Mouse (Mus musculus): ENCODE data around the gene Sec14l1. TPM values are rescaled to one million over a fixed set of nuclear protein-coding genes. Genes with fewer than 3 reads are reported as not detected.
A peak's percentile ranks its signal among the peaks of the same experiment; 100 is the strongest.

The Sec14l1 gene
- polyA plus RNA-seq, 1 experiment from 2014 or later, result 9.2 TPM

DNA sequence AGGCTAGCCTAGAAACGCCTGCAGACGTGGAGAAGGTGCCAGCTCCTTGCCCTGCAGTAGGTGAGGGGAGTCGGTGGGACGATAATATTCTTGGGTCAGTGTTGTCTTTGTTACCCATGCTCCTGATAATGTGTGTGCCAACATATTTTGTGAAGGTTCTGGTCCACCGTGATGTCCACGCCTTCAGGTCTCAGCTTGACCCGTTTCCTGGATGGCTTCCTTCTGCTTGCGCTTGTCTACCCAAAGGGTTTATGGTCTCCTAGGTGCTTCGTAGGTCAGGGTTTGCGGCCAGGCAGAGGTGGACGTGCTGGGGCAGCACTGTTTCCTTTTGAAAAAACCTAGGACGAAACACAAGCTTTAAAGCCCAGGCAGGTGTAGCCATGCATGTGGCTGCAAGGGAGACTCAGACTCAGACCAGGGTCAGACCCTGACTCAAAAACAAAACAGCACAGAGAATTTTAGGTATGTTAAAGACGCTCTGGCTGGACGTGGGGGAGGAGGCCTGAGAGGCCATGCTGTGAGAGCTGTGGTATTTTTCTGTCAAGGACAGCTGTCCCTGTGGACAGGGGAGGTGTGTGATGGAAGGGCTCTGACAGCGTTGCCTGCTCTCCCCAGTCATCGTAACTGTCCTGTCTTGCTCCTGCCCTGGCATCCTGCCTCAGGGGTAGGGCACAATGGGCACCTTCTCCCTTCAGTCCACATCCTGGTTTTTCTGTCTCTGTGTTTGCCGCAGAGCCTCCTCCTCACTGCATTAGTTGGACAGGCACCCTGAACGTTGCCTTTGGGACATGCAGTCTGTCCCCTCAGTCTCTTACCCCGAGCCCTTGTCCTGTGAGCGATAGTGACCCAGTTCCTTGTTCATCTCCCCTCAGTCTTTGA is 5.6 kb downstream of the Sec14l1 start:
- H3K4me2 ChIP-seq (ENCODE audit: low read depth, low read length), result no peak overlapping the region
- H3K9ac ChIP-seq (replicated peaks), result no peak overlapping the region
- ATAC-seq, result no peak

DNA sequence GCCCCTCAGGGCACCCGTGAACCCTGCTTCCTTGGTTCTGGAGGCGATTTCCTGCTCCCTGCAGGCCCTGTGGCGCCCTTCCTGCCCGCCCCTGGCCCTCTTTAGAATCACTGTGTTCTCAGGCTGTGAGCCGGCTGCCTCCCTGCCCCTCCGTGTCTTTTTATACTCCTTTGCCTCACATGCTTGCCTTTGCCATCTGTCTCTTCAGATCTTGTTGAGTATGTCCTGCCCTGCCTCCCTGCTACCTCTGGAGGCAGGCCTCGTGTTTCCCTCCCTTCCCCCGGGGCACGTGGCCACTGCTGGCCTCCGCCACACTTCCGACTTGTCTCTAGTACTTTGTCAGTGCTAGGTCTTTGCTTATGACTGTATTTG is 6.2 kb downstream of the Sec14l1 start:
- DNase-seq (no peak), ATAC-seq (no peak)
- H3K27ac ChIP-seq (ENCODE audit: low read depth), result 0 out of 2 replicates have a peak overlapping the region, but pooled peaks have one; percentile 22
- H3K4me1 ChIP-seq (ENCODE audit: insufficient read depth), result peaks cover 25% of the 10 kb centered on the region
- no peak for TF ChIP-seq EP300 (IDR thresholded peaks at IDR 0.05; ENCODE audit: low read depth)
- TF ChIP-seq CTCF (IDR thresholded peaks at IDR 0.05; ENCODE audit: low read depth), result no peak
- H3K9ac ChIP-seq (replicated peaks), result no peak overlapping the region
- no peak overlapping the region for H3K4me2 ChIP-seq (ENCODE audit: low read depth, low read length)
- peaks cover 12% of the 10 kb centered on the region; the same call in 1 of the 2 replicates for H3K36me3 ChIP-seq (replicated peaks; ENCODE audit: insufficient read depth, low read length)
- no peaks in the 10 kb centered on the region for H3K9me3 ChIP-seq (ENCODE audit: low read length)
- H3K4me3 ChIP-seq (ENCODE audit: low read depth, low read length), result no peak overlapping the region
- no peaks in the 10 kb centered on the region for H3K27me3 ChIP-seq (ENCODE audit: insufficient read depth, low read length)
- WGBS (ENCODE audit: insufficient replicate concordance), result 59% methylated on average over 11 of the region's 11 CpGs

More for the DNA sequence above, 5.6 kb downstream of the Sec14l1 start:
- WGBS (ENCODE audit: insufficient replicate concordance), result 72% methylated on average over 20 of the region's 20 CpGs
- no peak for DNase-seq
- 0 out of 2 replicates have a peak overlapping the region, but pooled peaks have one; percentile 22 for H3K27ac ChIP-seq (ENCODE audit: low read depth)
- no peaks in the 10 kb centered on the region for H3K9me3 ChIP-seq (ENCODE audit: low read length)
- TF ChIP-seq EP300 (IDR thresholded peaks at IDR 0.05; ENCODE audit: low read depth) (no peak), CTCF (IDR thresholded peaks at IDR 0.05; ENCODE audit: low read depth) (no peak)
- peaks cover 25% of the 10 kb centered on the region for H3K4me1 ChIP-seq (ENCODE audit: insufficient read depth)
- H3K36me3 ChIP-seq (replicated peaks; ENCODE audit: insufficient read depth, low read length), result peaks cover 12% of the 10 kb centered on the region; the same call in 1 of the 2 replicates
- H3K27me3 ChIP-seq (ENCODE audit: insufficient read depth, low read length), result no peaks in the 10 kb centered on the region
- no peak overlapping the region for H3K4me3 ChIP-seq (ENCODE audit: low read depth, low read length)

DNA sequence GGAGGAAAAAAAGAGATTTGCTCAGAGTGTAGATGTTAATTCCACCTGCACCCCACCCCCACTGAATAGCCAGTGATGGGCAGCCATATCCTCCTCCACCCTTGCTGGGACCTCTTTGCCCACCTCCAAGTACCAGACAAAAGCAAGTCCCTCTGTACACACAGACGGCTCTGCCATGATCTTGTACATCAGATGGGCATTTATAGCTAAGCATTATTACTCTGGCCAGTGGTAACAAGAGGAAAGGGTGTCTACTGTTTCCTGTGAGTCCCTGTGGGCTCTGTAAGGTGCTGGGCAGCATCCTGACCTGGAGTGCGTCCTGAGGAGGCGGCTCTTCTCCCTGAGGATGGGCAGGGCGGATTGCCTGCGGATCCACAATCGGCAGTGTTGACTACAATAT is 7.0 kb downstream of the Sec14l1 start:
- ATAC-seq, result no peak
- H3K36me3 ChIP-seq (replicated peaks; ENCODE audit: insufficient read depth, low read length), result peaks cover 12% of the 10 kb centered on the region; the same call in 1 of the 2 replicates

DNA sequence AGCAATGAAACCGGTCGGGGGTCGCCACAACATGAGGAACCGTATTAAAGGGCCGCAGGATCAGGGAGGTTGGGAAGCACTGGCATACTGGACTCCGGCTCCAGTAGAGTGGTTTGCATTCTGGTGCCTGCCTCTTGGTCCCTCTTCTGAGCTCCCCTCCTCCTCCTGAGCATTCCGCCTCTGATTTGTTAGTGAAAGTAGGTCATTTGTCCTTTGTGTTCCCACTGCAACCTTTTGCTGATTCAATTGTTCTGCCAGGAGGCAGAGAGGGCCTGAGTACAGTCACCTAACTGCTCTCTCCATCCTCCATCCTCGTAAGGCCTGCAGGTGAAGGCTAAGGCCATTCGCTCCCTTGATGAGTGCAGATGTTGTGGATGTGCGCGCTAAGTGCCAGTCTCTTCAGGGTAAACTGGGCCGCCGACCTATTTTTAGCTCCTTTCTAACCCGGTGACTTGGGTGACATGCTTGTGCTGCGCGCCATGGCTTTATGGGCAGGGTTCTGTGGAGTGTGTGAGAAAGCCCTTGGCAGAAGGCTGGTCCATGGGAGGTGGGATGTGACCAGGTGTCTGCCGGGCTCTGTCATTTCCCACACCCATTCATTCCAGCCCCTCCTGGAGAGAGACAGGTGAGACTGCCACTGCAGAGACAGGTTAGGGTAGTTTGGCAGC is 8.6 kb downstream of the Sec14l1 start:
- peaks cover 18% of the 10 kb centered on the region for H3K4me1 ChIP-seq (ENCODE audit: insufficient read depth)
- H3K9me3 ChIP-seq (ENCODE audit: low read length), result no peaks in the 10 kb centered on the region
- DNase-seq, result no peak
- TF ChIP-seq EP300 (IDR thresholded peaks at IDR 0.05; ENCODE audit: low read depth), result no peak
- no peak for TF ChIP-seq CTCF (IDR thresholded peaks at IDR 0.05; ENCODE audit: low read depth)
- H3K4me2 ChIP-seq (ENCODE audit: low read depth, low read length), result no peak overlapping the region
- no peaks in the 10 kb centered on the region for H3K27me3 ChIP-seq (ENCODE audit: insufficient read depth, low read length)
- WGBS (ENCODE audit: insufficient replicate concordance), result 91% methylated on average over 17 of the region's 17 CpGs
- no peak overlapping the region for H3K27ac ChIP-seq (ENCODE audit: low read depth)
- ATAC-seq, result no peak
- no peak overlapping the region for H3K4me3 ChIP-seq (ENCODE audit: low read depth, low read length)
- no peak overlapping the region for H3K9ac ChIP-seq (replicated peaks)
- H3K36me3 ChIP-seq (replicated peaks; ENCODE audit: insufficient read depth, low read length), result 0 out of 2 replicates have a peak, but pooled peaks cover 2% of the 10 kb centered on the region

More for the DNA sequence above, 7.0 kb downstream of the Sec14l1 start:
- H3K9me3 ChIP-seq (ENCODE audit: low read length), result no peaks in the 10 kb centered on the region
- no peak overlapping the region for H3K9ac ChIP-seq (replicated peaks)
- H3K4me3 ChIP-seq (ENCODE audit: low read depth, low read length), result no peak overlapping the region
- no peak overlapping the region for H3K4me2 ChIP-seq (ENCODE audit: low read depth, low read length)
- TF ChIP-seq EP300 (IDR thresholded peaks at IDR 0.05; ENCODE audit: low read depth) (no peak), CTCF (IDR thresholded peaks at IDR 0.05; ENCODE audit: low read depth) (no peak)
- 88% methylated on average over 6 of the region's 6 CpGs for WGBS (ENCODE audit: insufficient replicate concordance)
- no peaks in the 10 kb centered on the region for H3K27me3 ChIP-seq (ENCODE audit: insufficient read depth, low read length)
- H3K4me1 ChIP-seq (ENCODE audit: insufficient read depth), result peaks cover 18% of the 10 kb centered on the region
- no peak for DNase-seq
- H3K27ac ChIP-seq (ENCODE audit: low read depth), result no peak overlapping the region

DNA sequence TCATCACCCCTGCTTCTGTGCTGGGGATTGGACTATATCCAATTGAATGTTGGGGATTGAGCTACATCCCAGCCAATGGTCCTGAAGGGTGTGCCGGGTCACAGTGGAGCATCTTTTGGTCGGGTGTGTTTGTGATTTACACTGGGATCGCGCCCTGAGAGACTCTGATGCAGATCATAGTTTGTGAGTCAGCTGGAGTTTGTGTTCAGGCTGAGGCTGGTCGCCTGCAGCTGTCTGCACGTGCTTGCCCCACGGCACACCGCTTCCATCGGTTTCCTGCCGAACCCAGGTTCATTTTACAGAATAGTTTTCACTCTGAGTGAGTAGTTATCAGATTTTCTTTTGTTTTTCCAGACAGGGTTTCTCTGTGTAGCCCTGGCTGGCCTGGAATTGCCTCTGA is 9.6 kb downstream of the Sec14l1 start:
- WGBS (ENCODE audit: insufficient replicate concordance), result 75% methylated on average over 10 of the region's 10 CpGs
- TF ChIP-seq CTCF (IDR thresholded peaks at IDR 0.05; ENCODE audit: low read depth) (no peak), EP300 (IDR thresholded peaks at IDR 0.05; ENCODE audit: low read depth) (no peak)
- DNase-seq (no peak), ATAC-seq (no peak)
- H3K9ac ChIP-seq (replicated peaks), result no peak overlapping the region
- no peaks in the 10 kb centered on the region for H3K9me3 ChIP-seq (ENCODE audit: low read length)
- no peak overlapping the region for H3K27ac ChIP-seq (ENCODE audit: low read depth)
- H3K36me3 ChIP-seq (replicated peaks; ENCODE audit: insufficient read depth, low read length), result 0 out of 2 replicates have a peak, but pooled peaks cover 2% of the 10 kb centered on the region
- H3K27me3 ChIP-seq (ENCODE audit: insufficient read depth, low read length), result no peaks in the 10 kb centered on the region
- H3K4me3 ChIP-seq (ENCODE audit: low read depth, low read length), result no peak overlapping the region
- H3K4me2 ChIP-seq (ENCODE audit: low read depth, low read length), result no peak overlapping the region
- H3K4me1 ChIP-seq (ENCODE audit: insufficient read depth), result peaks cover 20% of the 10 kb centered on the region

DNA sequence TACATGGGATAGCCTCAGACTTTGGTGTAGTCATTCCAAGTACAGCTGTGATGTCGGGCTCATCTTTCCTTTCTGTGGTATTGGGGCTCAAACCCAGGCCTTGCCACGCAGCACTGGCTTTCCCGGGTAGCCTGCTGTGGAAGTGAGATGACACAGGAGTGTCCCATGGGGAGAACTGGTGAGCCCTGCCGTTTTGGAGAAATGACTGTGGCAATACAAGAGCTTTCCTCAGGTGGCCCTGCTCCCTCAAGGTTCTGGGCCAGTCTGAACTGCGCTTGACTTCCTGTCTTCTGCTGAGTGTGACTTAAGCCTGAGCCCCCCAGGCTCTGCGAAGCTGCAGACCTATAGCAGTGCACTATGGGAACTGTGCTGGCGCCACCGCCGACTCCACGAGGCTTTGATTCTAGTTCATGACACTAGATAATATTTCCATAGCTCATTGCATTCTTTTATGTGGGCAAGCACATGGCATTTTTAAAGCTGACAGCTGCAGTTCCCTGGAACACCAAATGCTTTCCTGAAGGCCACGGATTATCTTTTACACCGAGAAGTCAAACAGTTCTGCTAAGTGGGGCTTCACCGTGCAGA is 12.4 kb downstream of the Sec14l1 start:
- Histone ChIP-seq H3K36me3 (replicated peaks; ENCODE audit: insufficient read depth, low read length) (0 out of 2 replicates have a peak, but pooled peaks cover 2% of the 10 kb centered on the region), H3K4me3 (ENCODE audit: low read depth, low read length) (no peak overlapping the region), H3K9me3 (ENCODE audit: low read length) (no peaks in the 10 kb centered on the region), H3K27ac (ENCODE audit: low read depth) (peak overlapping the region; percentile 55), H3K27me3 (ENCODE audit: insufficient read depth, low read length) (no peaks in the 10 kb centered on the region), H3K4me1 (ENCODE audit: insufficient read depth) (peaks cover 17% of the 10 kb centered on the region), H3K4me2 (ENCODE audit: low read depth, low read length) (no peak overlapping the region), H3K9ac (replicated peaks) (no peak overlapping the region)
- WGBS (ENCODE audit: insufficient replicate concordance), result 60% methylated on average over 13 of the region's 13 CpGs
- ATAC-seq (no peak), DNase-seq (no peak)
- no peak for TF ChIP-seq EP300 (IDR thresholded peaks at IDR 0.05; ENCODE audit: low read depth)
- no peak for TF ChIP-seq CTCF (IDR thresholded peaks at IDR 0.05; ENCODE audit: low read depth)

Data from liver, postnatal 0 days (tissue).